Mouse (Mus musculus): ENCODE data around the gene Mrpl30.

GRCm38 (mm10) chr1:37916393-37916792 lies 26.1 kb downstream of the Mrpl30 start, which contains the start of gene Lyg2:
- TF ChIP-seq EP300 (IDR thresholded peaks at IDR 0.05; ENCODE audit: low read depth) (no peak), CTCF (IDR thresholded peaks at IDR 0.05; ENCODE audit: low read depth) (no peak)
